Mouse (Mus musculus): ENCODE data around the gene Krtap19-3.

The Krtap19-3 gene

DNA sequence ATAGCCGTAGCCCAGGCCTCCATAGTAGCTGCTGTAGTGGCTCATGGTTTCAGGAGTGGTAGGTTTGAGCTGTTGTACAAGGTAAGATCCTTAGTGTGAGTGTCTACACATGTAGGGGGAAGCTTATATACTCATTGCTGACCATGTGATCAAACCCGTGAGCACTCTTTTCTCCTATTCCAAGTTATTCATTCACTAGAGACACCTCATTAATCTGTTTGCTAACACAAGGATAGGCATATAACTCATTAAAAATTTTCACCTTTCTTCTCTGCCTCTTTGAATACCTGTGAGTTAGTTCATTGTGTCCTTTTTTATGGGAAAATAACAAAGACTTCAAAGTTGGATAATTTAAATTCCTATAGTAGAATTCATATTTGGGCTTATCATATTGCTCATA is at the start of gene Krtap19-3:
Krtap19-3 (minus strand) TSS at position 101 of the 400 bp plus-strand sequence.
- DNase-seq (ENCODE audit: low spot score in 2 of 2), result no peak

DNA sequence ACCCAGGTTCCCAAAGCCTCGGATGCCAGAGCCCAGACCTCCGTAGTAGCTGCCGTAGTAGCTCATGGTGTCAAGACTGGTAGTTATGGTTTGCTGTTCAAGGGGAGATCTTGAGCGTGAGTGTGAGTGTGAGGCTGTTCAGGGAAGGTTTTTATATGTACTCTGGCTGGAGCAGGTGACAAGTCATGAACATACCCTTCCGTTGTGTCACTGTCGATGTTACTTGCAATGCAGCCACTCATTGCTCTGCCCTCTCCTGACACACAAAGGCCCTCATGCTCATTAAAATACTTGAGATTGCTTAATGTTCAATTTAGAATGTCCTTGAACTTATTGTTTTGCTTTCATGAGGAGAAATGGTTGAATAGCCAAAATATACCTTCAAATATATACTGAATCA is 18.5 kb upstream of the Krtap19-3 start, which contains the start of gene Krtap19-5:
Krtap19-5 (minus strand) TSS at position 101 of the 400 bp plus-strand sequence.
- DNase-seq (ENCODE audit: low spot score in 2 of 2), result no peak

DNA sequence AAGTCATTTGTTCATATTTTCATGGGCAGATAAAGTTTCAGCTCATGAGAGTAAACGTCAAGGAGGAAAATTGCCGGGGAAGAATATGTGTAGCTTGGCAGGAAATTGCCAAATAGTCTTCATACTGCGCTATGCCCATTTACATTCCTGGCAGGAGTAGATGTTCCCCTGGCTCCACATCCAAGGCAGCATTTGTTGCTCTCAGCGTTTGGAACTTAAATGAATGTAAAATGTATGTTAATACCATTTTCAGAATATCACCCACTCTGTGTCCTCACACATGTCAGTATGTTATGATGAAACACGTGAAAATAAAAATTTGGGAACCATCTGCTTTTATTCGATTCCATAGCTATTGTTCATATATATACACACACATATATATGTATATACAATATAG is 9.0 kb upstream of the Krtap19-3 start:
- no peak for DNase-seq (ENCODE audit: low spot score in 2 of 2)

DNA sequence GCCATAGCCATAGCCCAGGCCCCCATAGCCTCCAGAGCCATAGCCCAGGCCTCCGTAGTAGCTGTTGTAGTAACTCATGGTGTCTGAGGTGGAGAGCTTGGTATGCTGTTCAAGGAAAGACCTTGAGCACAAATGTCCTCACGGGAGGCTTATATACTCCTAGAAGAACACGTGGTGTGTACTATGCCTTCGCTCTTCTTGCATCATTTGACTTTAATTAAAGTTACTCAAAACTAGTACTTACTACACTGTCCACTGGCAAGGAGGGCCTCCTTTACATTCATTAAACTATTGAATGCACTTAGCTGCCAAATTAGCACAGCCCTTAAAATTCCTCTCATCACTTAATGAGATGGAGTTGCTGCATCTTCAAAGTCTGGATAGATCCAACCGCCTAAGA is 7.2 kb upstream of the Krtap19-3 start, which contains the start of gene Krtap19-4:
Krtap19-4 (minus strand) TSS at position 101 of the 400 bp plus-strand sequence.
- DNase-seq (ENCODE audit: low spot score in 2 of 2), result no peak

DNA sequence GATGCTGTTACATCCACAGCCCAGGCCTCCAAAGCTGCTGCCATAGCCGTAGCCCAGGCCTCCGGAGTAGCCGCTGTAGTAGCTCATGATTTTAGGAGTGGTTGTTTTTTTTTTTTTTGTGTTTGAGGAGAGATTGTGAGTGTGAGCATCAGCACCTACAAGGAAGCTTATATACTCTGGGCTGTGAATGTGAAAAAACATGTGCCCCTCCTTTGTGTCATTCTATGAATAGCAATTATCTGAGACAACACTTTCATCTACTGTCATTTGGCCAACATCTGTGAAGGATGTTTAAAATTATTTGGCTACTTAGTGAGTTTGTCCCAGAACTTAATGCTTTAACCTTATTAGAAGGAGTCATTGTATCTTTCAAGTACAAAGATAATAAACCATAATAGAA is 3.7 kb downstream of the Krtap19-3 start, which contains the start of gene Krtap19-2:
Krtap19-2 (minus strand) TSS at position 101 of the 400 bp plus-strand sequence.
- no peak for DNase-seq (ENCODE audit: low spot score in 2 of 2)

DNA sequence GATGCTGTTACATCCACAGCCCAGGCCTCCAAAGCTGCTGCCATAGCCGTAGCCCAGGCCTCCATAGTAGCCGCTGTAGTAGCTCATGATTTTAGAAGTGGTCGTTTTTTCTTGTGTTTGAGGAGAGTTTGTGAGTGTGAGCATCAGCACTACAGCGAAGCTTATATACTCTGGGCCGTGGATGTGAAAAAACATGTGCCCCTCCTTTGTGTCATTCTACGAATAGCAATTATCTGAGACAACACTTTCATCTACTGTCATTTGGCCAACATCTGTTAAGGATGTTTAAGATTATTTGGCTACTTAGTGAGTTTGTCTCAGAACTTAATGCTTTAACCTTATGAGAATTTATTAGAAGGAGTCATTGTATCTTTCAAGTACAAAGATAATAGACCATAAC is 8.5 kb downstream of the Krtap19-3 start, which contains the start of gene Krtap19-1:
Krtap19-1 (minus strand) TSS at position 101 of the 400 bp plus-strand sequence.
- no peak for DNase-seq (ENCODE audit: low spot score in 2 of 2)

DNA sequence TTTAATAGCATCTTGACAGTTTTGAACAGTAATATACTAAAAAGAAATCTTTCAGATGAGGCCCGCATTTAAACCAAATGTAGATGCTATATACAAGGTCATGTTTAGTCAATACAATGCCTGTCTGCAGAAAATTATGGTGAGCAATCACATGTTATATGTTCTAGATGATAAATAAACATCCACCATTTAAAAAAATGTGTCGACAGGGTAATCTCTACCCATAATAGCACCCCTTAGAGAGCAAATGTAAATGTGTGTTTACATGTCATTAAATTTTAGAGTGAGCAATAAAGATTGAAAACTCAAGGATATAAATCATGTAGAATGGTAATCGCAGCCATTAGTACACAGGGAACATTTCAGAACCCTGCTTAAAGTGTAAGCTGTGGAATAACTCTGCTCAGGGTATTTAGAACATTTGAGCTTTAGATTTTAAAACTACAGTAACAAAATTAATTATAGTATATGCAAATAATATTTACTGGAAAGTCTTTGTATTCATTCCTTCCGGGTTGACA is 12.9 kb downstream of the Krtap19-3 start:
- DNase-seq (ENCODE audit: low spot score in 2 of 2), result no peak

DNA sequence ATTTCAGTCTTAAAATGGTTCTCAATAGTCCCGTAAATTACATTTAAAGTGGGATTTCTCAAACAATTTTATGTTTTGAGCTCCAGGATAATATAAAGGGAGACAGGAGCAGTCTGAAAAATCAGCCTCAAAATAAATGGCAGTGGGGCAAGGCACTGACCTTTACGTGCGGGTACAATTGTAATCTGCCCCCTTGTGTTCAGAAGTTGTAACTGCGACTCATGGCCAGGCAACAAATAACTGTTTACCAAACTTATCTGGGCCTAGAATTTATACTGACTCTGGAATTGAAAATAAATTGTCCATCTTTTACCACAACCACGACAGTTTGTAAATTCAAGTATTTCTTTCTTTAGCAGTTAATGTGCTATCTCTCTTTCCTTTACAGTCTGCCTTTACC is 26.4 kb downstream of the Krtap19-3 start:
- no peak for DNase-seq (ENCODE audit: low spot score in 2 of 2)

DNA sequence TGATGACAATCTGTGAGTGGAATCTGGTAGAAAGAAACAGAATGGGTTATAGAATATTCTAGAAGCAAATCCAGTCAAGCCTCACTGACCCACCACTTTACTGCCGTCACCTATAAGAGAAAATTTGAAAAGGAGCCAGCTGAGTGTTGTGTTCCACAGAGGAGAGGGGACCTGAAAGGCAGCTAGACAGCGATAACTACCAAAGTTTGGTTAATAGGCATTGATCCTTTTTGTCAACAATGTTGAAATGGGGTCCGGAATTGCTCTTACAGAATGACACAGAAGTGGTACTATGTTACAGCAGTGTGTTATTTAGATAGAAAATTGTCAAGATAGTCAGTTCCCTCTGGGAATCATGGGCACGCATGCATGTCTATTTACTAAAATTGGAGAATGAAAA is 29.3 kb downstream of the Krtap19-3 start:
- DNase-seq (ENCODE audit: low spot score in 2 of 2), result no peak

DNA sequence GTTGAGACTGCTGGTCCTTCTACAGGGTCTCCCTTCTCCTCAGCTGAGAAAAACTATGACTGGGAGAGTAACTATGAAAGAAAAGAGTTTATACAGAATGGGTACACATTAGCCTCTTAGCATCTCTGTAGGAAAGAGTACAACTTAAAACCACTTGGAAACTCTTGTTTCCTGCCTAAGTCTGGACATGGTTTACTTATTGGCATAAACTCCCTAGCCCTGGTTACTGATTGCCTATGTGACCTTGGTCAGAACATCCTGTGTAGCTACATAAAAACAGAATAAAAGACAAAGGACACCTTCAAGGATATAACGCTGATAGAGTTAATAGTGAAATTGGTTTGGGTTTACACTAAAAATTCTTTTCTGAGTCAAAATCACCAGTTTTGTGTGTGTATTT is 30.5 kb downstream of the Krtap19-3 start:
- DNase-seq (ENCODE audit: low spot score in 2 of 2), result no peak
